Mouse (Mus musculus) heart, embryonic 16.5 days (tissue): ENCODE measurements around the gene Gm26992. TPM values are rescaled to one million over a fixed set of nuclear protein-coding genes. Genes with fewer than 3 reads are reported as not detected.
"Not testable (repeated sequence)": the region's sequence is repeated elsewhere in the genome, so short reads cannot be mapped to it uniquely, and the experiment has no call there.

ENCODE experiments used
- ATAC-seq: fragments of 200-750 bp; cut with Nextera tagmentation; replicated peaks from 2 replicates; pipeline ENCODE4 v1.8.0; 2017; ENCODE audit warnings: moderate number of reproducible peaks; ENCODE audit not compliant: insufficient read depth, low FRiP score; ENCODE audit errors: extremely low read depth
- H3K27ac ChIP-seq: fragments of 300-500 bp; sonication (generic); 2 replicates; pipeline ENCODE4 v1.5.1; 2014; ENCODE audit warnings: mild to moderate bottlenecking, low read length, control low read depth, moderate library complexity
- H3K27me3 ChIP-seq: fragments of 300-500 bp; sonication (generic); 2 replicates; pipeline ENCODE4 v1.6.1; 2014; ENCODE audit warnings: low read length, mixed read lengths; ENCODE audit not compliant: control insufficient read depth, insufficient read depth
- H3K36me3 ChIP-seq: fragments of 300-500 bp; sonication (generic); 2 replicates; pipeline ENCODE4 v1.6.1; 2014; ENCODE audit not compliant: control insufficient read depth, insufficient read depth
- H3K4me1 ChIP-seq: fragments of 300-500 bp; sonication (generic); 2 replicates; pipeline ENCODE4 v1.6.1; 2014; ENCODE audit warnings: low read length, mixed read lengths; ENCODE audit not compliant: control insufficient read depth, insufficient read depth
- H3K4me2 ChIP-seq: fragments of 300-500 bp; sonication (generic); 2 replicates; pipeline ENCODE4 v1.6.1; 2014; ENCODE audit warnings: low read depth, mild to moderate bottlenecking, control low read depth, low read length
- H3K4me3 ChIP-seq: fragments of 300-500 bp; sonication (generic); 2 replicates; pipeline ENCODE4 v1.5.1; 2014; ENCODE audit warnings: mild to moderate bottlenecking, control low read depth, low read length
- H3K9ac ChIP-seq: fragments of 300-500 bp; sonication (generic); 2 replicates; pipeline ENCODE4 v1.6.1; 2014; ENCODE audit warnings: low read length, control low read depth
- H3K9me3 ChIP-seq: fragments of 300-500 bp; sonication (generic); replicated peaks from 2 replicates; pipeline ENCODE4 v1.6.1; 2016; ENCODE audit warnings: low read length; ENCODE audit not compliant: control insufficient read depth
- WGBS: fragments of 180-500 bp; shearing (Covaris S2); extraction: QIAGEN DNeasy Blood & Tissue Kit; methylation state at CpG from one replicate; pipeline ENCODE4 v1.1.7; 2014; 5-methylcytosine and 5-hydroxymethylcytosine counted together
- polyA plus RNA-seq: library from polyadenylated mRNA; unstranded; fragments of >200 nt; fragmentation: Nextera tagmentation; extraction: Ambion mirVana; gene quantifications from 2 replicates; pipeline ENCODE4 v1.2.1, GENCODE M21; 2015

Gene Gm26992
- polyA plus RNA-seq, 1 experiment from 2014 or later = not detected

GRCm38 (mm10) chrX:103438023-103438422 lies 16.2 kb downstream of the Gm26992 start:
- no peak for ATAC-seq
- no peaks in the 10 kb centered on the region for H3K9me3 ChIP-seq
- WGBS = 10% methylated on average over 9 of the region's 9 CpGs
- no peak overlapping the region for H3K27ac ChIP-seq
- H3K4me1 ChIP-seq = no peaks in the 10 kb centered on the region
- peaks cover 40% of the 10 kb centered on the region for H3K27me3 ChIP-seq
- H3K9ac ChIP-seq = no peak overlapping the region
- H3K4me3 ChIP-seq = no peak overlapping the region
- H3K36me3 ChIP-seq = no peaks in the 10 kb centered on the region
- no peak overlapping the region for H3K4me2 ChIP-seq

DNA sequence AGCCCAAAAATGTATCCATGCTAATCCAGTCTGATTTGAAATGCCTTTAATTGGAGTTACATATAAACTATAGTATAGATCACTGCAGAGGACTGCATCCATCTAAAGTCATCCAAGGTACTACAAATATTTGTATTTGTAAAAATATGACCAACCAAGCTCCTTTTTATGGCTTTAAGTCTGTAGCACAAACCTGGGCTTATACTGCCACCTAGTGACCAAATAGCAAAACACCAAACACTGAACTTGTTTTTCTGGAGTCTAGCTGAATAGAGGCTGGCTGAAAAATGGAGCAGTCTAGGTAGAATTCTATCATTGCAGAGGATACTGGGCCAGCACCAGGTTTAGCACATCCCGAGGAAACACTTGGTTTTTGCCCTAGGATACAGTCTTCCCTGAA lies 19.0 kb downstream of the Gm26992 start:
- Histone ChIP-seq H3K4me1 (no peaks in the 10 kb centered on the region), H3K27me3 (peaks cover 45% of the 10 kb centered on the region), H3K4me2 (no peak overlapping the region), H3K9ac (no peak overlapping the region), H3K4me3 (no peak overlapping the region), H3K27ac (no peak overlapping the region), H3K36me3 (no peaks in the 10 kb centered on the region), H3K9me3 (no peaks in the 10 kb centered on the region)
- 0% methylated on average over 1 of the region's 1 CpGs for WGBS
- ATAC-seq = no peak

GRCm38 (mm10) chrX:103443755-103444154 lies 21.9 kb downstream of the Gm26992 start:
- H3K4me2 ChIP-seq = no peak overlapping the region
- no peak overlapping the region for H3K27ac ChIP-seq
- H3K36me3 ChIP-seq = no peaks in the 10 kb centered on the region
- 42% methylated on average over 7 of the region's 7 CpGs for WGBS
- H3K27me3 ChIP-seq = peaks cover 47% of the 10 kb centered on the region
- H3K4me3 ChIP-seq = no peak overlapping the region
- H3K4me1 ChIP-seq = 0 out of 2 replicates have a peak, but pooled peaks cover 3% of the 10 kb centered on the region
- no peaks in the 10 kb centered on the region for H3K9me3 ChIP-seq
- no peak for ATAC-seq
- H3K9ac ChIP-seq = no peak overlapping the region

DNA sequence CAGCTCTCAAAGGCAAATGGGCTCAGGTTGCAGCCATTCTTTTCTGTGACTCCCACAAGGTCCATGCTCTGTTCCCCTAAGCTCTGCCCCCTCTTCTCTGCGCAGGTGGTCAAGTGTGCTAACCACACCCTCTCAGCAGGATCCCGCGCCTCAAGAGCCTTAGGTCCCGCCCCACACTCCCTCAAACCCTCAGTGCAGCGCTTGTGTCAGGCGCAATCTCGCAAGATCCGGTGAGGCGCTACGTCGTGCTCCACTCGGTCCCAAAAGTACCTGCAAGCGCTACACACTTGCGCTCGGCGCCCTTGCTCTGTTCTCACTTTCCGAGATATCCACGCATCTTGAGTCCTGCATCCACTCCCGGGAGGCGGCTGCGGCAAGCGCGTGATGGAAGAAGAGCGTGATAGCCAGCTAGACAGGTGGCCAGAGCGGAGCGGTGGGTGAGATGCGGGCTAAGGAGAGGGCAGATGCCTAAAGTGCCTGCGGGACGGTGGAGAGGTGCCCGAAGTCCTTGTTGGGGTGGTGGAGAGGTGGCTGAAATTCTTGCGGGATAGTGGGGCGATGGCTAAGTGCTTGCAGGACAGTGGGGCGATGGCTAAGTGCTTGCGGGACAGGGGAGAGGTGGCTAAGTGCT lies 25.8 kb downstream of the Gm26992 start:
- 0 out of 2 replicates have a peak, but pooled peaks cover 3% of the 10 kb centered on the region for H3K4me1 ChIP-seq
- peak overlapping the region; percentile 10 for H3K9ac ChIP-seq
- peak overlapping the region; percentile 47 for H3K4me3 ChIP-seq
- H3K27me3 ChIP-seq = peaks cover 40% of the 10 kb centered on the region
- ATAC-seq = no peak
- WGBS = 7% methylated on average over 34 of the region's 34 CpGs
- H3K27ac ChIP-seq = no peak overlapping the region
- peak overlapping the region; percentile 59 for H3K4me2 ChIP-seq
- no peaks in the 10 kb centered on the region; the same call in none of the 2 replicates for H3K9me3 ChIP-seq
- H3K36me3 ChIP-seq = no peaks in the 10 kb centered on the region

DNA sequence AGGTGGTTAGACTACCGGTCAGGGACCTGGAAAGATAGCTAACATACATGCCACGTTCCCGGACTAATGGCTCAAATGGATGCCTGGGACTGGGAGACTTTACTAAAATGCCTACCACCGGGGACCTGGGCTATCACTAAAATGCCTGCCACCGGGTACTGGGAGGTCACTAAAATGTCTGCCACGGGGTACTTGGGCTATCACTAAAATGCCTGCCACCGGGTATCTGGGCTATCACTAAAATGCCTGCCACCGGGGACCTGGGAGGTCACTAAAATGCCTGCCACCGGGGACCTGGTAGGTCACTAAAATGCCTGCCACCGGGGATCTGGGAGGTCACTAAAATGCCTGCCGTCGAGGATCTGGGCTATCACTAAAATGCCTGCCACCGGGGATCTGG lies 26.6 kb downstream of the Gm26992 start:
- WGBS = 46% methylated on average over 10 of the region's 13 CpGs

GRCm38 (mm10) chrX:103448943-103449722 lies 27.3 kb downstream of the Gm26992 start:
- ATAC-seq = not testable (repeated sequence)
- 65% methylated on average over 18 of the region's 27 CpGs for WGBS

More for the DNA sequence above, 26.6 kb downstream of the Gm26992 start:
- not testable (repeated sequence) for H3K36me3 ChIP-seq, H3K9me3 ChIP-seq, H3K27ac ChIP-seq, H3K4me1 ChIP-seq, H3K9ac ChIP-seq, ATAC-seq
- Histone ChIP-seq H3K4me2 (peak overlapping the region; percentile 59), H3K27me3 (peaks cover 33% of the 10 kb centered on the region), H3K4me3 (peak overlapping the region; percentile 47)

GRCm38 (mm10) chrX:103452815-103453214 lies 31.0 kb downstream of the Gm26992 start:
- no peak overlapping the region for H3K4me2 ChIP-seq
- no peaks in the 10 kb centered on the region; the same call in none of the 2 replicates for H3K9me3 ChIP-seq
- no peak for ATAC-seq
- H3K27ac ChIP-seq = no peak overlapping the region
- peaks cover 10% of the 10 kb centered on the region for H3K27me3 ChIP-seq
- WGBS = 73% methylated on average over 6 of the region's 6 CpGs
- no peak overlapping the region for H3K9ac ChIP-seq
- H3K4me3 ChIP-seq = no peak overlapping the region
- no peaks in the 10 kb centered on the region for H3K36me3 ChIP-seq
- H3K4me1 ChIP-seq = no peaks in the 10 kb centered on the region

More at GRCm38 (mm10) chrX:103448943-103449722, 27.3 kb downstream of the Gm26992 start:
- not testable (repeated sequence) for H3K4me1 ChIP-seq, H3K9ac ChIP-seq, H3K4me3 ChIP-seq, H3K27ac ChIP-seq, H3K4me2 ChIP-seq, H3K9me3 ChIP-seq, H3K36me3 ChIP-seq
- H3K27me3 ChIP-seq = peaks cover 31% of the 10 kb centered on the region

GRCm38 (mm10) chrX:103460056-103460455 lies 38.2 kb downstream of the Gm26992 start:
- H3K4me2 ChIP-seq = no peak overlapping the region
- H3K4me3 ChIP-seq = no peak overlapping the region
- no peak overlapping the region for H3K9ac ChIP-seq
- no peak overlapping the region for H3K27ac ChIP-seq
- ATAC-seq = no peak
- no peaks in the 10 kb centered on the region for H3K36me3 ChIP-seq
- no peaks in the 10 kb centered on the region for H3K4me1 ChIP-seq
- 73% methylated on average over 5 of the region's 5 CpGs for WGBS
- no peaks in the 10 kb centered on the region for H3K9me3 ChIP-seq
- H3K27me3 ChIP-seq = no peaks in the 10 kb centered on the region

- no peak overlapping the region for H3K27ac ChIP-seq
- WGBS = 77% methylated on average over 2 of the region's 2 CpGs
Observed at GRCm38 (mm10) chrX:103468998-103469397, 47.2 kb downstream of the Gm26992 start.

More at GRCm38 (mm10) chrX:103468998-103469397, 47.2 kb downstream of the Gm26992 start:
- H3K27me3 ChIP-seq = no peaks in the 10 kb centered on the region
- H3K4me3 ChIP-seq = no peak overlapping the region
- no peak for ATAC-seq
- no peaks in the 10 kb centered on the region for H3K4me1 ChIP-seq
- H3K9ac ChIP-seq = no peak overlapping the region
- H3K9me3 ChIP-seq = no peaks in the 10 kb centered on the region
- no peak overlapping the region for H3K4me2 ChIP-seq
- H3K36me3 ChIP-seq = peaks cover 5% of the 10 kb centered on the region; the same call in 1 of the 2 replicates
